Mouse (Mus musculus) heart, embryonic 11.5 days (tissue): ENCODE measurements around the gene Tpgs1. TPM values are rescaled to one million over a fixed set of nuclear protein-coding genes. Genes with fewer than 3 reads are reported as not detected.

Experiments used
- ATAC-seq: fragments of 200-750 bp; cut with Nextera tagmentation; replicated peaks from 2 replicates; pipeline ENCODE4 v1.8.0; 2017; ENCODE audit warnings: moderate library complexity; ENCODE audit not compliant: insufficient number of reproducible peaks, low FRiP score, low TSS enrichment
- H3K27ac ChIP-seq: fragments of 300-500 bp; sonication (generic); 2 replicates; pipeline ENCODE4 v1.5.1; 2014; ENCODE audit warnings: mild to moderate bottlenecking, low read depth, low read length
- H3K27me3 ChIP-seq: fragments of 300-500 bp; sonication (generic); 2 replicates; pipeline ENCODE4 v1.6.1; 2014; ENCODE audit warnings: mild to moderate bottlenecking, low read length, mixed read lengths; ENCODE audit not compliant: control insufficient read depth, insufficient read depth
- H3K36me3 ChIP-seq: fragments of 300-500 bp; sonication (generic); 2 replicates; pipeline ENCODE4 v1.6.1; 2014; ENCODE audit warnings: mild to moderate bottlenecking, low read length, moderate library complexity, mixed read lengths; ENCODE audit not compliant: control insufficient read depth, insufficient read depth
- H3K4me1 ChIP-seq: fragments of 300-500 bp; sonication (generic); 2 replicates; pipeline ENCODE4 v1.6.1; 2014; ENCODE audit warnings: low read length; ENCODE audit not compliant: control insufficient read depth, insufficient read depth
- H3K4me2 ChIP-seq: fragments of 300-500 bp; sonication (generic); 2 replicates; pipeline ENCODE4 v1.6.1; 2014; ENCODE audit warnings: mild to moderate bottlenecking, moderate library complexity
- H3K4me3 ChIP-seq: fragments of 300-500 bp; sonication (generic); 2 replicates; pipeline ENCODE4 v1.5.1; 2014; ENCODE audit warnings: low read depth, low read length
- H3K9ac ChIP-seq: fragments of 300-500 bp; sonication (generic); 2 replicates; pipeline ENCODE4 v1.6.1; 2014; ENCODE audit warnings: mild to moderate bottlenecking, low read depth, low read length, moderate library complexity
- H3K9me3 ChIP-seq: fragments of 300-500 bp; sonication (generic); replicated peaks from 2 replicates; pipeline ENCODE4 v1.6.1; 2016; ENCODE audit warnings: low read length; ENCODE audit not compliant: control insufficient read depth
- WGBS: fragments of 180-500 bp; shearing (Covaris S2); extraction: QIAGEN DNeasy Blood & Tissue Kit; methylation state at CpG from one replicate; pipeline ENCODE4 v1.1.7; 2014; ENCODE audit not compliant: insufficient replicate concordance; 5-methylcytosine and 5-hydroxymethylcytosine counted together
- polyA plus RNA-seq: library from polyadenylated mRNA; unstranded; fragments of >200 nt; fragmentation: Nextera tagmentation; extraction: Ambion mirVana; gene quantifications from 2 replicates; pipeline ENCODE4 v1.2.1, GENCODE M21; 2014

Gene Tpgs1
- polyA plus RNA-seq, 1 experiment from 2014 or later = 48.6 TPM

- 43% methylated on average over 3 of the region's 3 CpGs for WGBS
- Histone ChIP-seq H3K27ac (no peak overlapping the region), H3K4me1 (no peaks in the 10 kb centered on the region), H3K27me3 (0 out of 2 replicates have a peak, but pooled peaks cover 6% of the 10 kb centered on the region), H3K9ac (no peak overlapping the region), H3K9me3 (no peaks in the 10 kb centered on the region), H3K4me2 (no peak overlapping the region), H3K4me3 (no peak overlapping the region), H3K36me3 (no peaks in the 10 kb centered on the region)
- no peak for ATAC-seq
Measured at GRCm38 (mm10) chr10:79661861-79662260, 7.3 kb upstream of the Tpgs1 start.

GRCm38 (mm10) chr10:79664131-79664665 is 5.0 kb upstream of the Tpgs1 start, which contains the start of gene Madcam1:
Madcam1 (plus strand) TSS chr10:79664559.
- H3K4me1 ChIP-seq = peaks cover 3% of the 10 kb centered on the region; the same call in 1 of the 2 replicates
- H3K36me3 ChIP-seq = no peaks in the 10 kb centered on the region
- H3K9ac ChIP-seq = no peak within 1 kb of the TSS
- H3K27ac ChIP-seq = no peak within 1 kb of the TSS
- H3K4me3 ChIP-seq = no peak within 1 kb of the TSS
- WGBS = 12% methylated on average over 13 of the region's 13 CpGs
- H3K4me2 ChIP-seq = no peak within 1 kb of the TSS
- 0 out of 2 replicates have a peak, but pooled peaks have one; percentile 12 for ATAC-seq
- H3K27me3 ChIP-seq = 0 out of 2 replicates have a peak, but pooled peaks cover 6% of the 10 kb centered on the region
- no peaks in the 10 kb centered on the region for H3K9me3 ChIP-seq

- no peaks in the 10 kb centered on the region for H3K36me3 ChIP-seq
- no peak overlapping the region for H3K4me3 ChIP-seq
- H3K9ac ChIP-seq = no peak overlapping the region
- WGBS = 82% methylated on average over 8 of the region's 8 CpGs
- H3K27ac ChIP-seq = no peak overlapping the region
- H3K4me2 ChIP-seq = no peak overlapping the region
- 0 out of 2 replicates have a peak, but pooled peaks cover 6% of the 10 kb centered on the region for H3K27me3 ChIP-seq
- no peak for ATAC-seq
- H3K9me3 ChIP-seq = no peaks in the 10 kb centered on the region
- peaks cover 3% of the 10 kb centered on the region for H3K4me1 ChIP-seq
Measured at GRCm38 (mm10) chr10:79665051-79665450, 4.1 kb upstream of the Tpgs1 start.

DNA sequence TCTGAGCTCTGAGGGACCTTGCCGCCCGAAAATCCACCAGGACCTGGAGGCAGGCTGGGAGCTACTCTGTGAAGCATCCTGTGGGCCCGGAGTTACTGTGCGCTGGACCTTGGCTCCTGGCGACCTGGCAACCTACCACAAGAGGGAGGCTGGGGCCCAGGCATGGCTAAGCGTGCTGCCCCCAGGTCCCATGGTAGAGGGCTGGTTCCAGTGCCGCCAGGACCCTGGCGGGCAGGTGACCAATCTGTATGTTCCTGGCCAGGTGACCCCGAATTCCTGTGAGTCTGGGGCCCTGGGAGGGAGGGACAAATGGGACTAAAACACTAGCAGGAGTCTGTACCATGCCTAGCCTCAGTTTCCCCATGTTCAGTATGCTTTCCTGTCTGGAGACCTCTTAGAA is 2.7 kb upstream of the Tpgs1 start:
- no peak overlapping the region for H3K4me3 ChIP-seq
- peaks cover 11% of the 10 kb centered on the region for H3K4me1 ChIP-seq
- no peaks in the 10 kb centered on the region for H3K9me3 ChIP-seq
- 50% methylated on average over 9 of the region's 9 CpGs for WGBS
- no peak overlapping the region for H3K4me2 ChIP-seq
- no peak overlapping the region for H3K27ac ChIP-seq
- H3K36me3 ChIP-seq = no peaks in the 10 kb centered on the region
- no peak for ATAC-seq
- 0 out of 2 replicates have a peak, but pooled peaks cover 6% of the 10 kb centered on the region for H3K27me3 ChIP-seq
- no peak overlapping the region for H3K9ac ChIP-seq

- Histone ChIP-seq H3K4me3 (no peak overlapping the region), H3K9me3 (no peaks in the 10 kb centered on the region), H3K36me3 (no peaks in the 10 kb centered on the region), H3K4me1 (peaks cover 11% of the 10 kb centered on the region), H3K27ac (no peak overlapping the region), H3K9ac (no peak overlapping the region), H3K27me3 (0 out of 2 replicates have a peak, but pooled peaks cover 6% of the 10 kb centered on the region), H3K4me2 (no peak overlapping the region)
- WGBS = 75% methylated on average over 5 of the region's 5 CpGs
- ATAC-seq = no peak
Measured at GRCm38 (mm10) chr10:79668076-79668475, 1.1 kb upstream of the Tpgs1 start.

- ATAC-seq = no peak
- H3K27me3 ChIP-seq = 0 out of 2 replicates have a peak, but pooled peaks cover 4% of the 10 kb centered on the region
- H3K36me3 ChIP-seq = no peaks in the 10 kb centered on the region
- peak overlapping the region; percentile 96 for H3K9ac ChIP-seq
- H3K4me2 ChIP-seq = peak overlapping the region; percentile 92
- under 1% methylated on average over 47 of the region's 47 CpGs for WGBS
- H3K9me3 ChIP-seq = no peaks in the 10 kb centered on the region
- H3K4me3 ChIP-seq = peak overlapping the region; percentile 97
- H3K27ac ChIP-seq = peak overlapping the region; percentile 94
- peaks cover 11% of the 10 kb centered on the region for H3K4me1 ChIP-seq
Measured at GRCm38 (mm10) chr10:79669576-79670057, 448 bp downstream of the Tpgs1 start.

GRCm38 (mm10) chr10:79670071-79670888 is 1.1 kb downstream of the Tpgs1 start:
- Histone ChIP-seq H3K27ac (no peak overlapping the region; the same call in 1 of the 2 replicates), H3K4me3 (peak overlapping the region; percentile 97), H3K9me3 (no peaks in the 10 kb centered on the region), H3K27me3 (no peaks in the 10 kb centered on the region), H3K9ac (peak overlapping the region; percentile 96), H3K4me1 (peaks cover 11% of the 10 kb centered on the region), H3K4me2 (peak overlapping the region; percentile 92), H3K36me3 (no peaks in the 10 kb centered on the region)
- ATAC-seq = no peak
- WGBS = 38% methylated on average over 15 of the region's 15 CpGs

DNA sequence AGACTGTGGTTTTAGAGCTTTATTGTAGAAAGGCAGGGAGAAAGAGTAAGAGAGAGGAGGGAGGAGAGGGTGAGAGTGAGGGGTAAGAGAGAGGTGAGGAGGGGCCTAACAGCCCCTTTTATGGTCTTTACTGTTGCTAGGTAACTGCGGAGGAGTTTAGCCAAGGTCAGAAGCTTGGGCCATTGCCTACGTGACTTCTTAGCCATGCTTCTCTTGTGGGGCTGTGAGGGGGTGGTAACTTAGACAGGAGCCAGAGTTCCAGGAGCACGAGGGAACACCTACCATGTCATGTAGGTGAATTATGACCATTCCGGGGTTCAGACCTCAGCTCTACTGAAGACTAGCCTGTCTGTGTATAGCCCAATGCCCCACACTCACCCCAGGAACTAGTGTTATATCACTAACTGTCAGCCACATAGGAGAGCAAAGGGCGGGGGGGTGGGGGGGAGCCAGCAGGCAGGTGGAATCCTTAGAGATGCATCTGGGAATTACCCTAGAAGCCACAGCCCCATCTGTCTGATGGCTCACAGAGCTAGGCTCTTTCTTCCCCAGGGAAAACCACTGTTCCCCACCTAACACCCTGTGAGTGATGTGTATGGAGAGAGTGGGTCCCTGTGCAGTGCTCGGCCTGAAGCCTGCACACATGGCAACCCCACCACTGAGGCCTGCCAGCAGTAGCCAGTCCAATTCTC is 2.4 kb downstream of the Tpgs1 start:
- Histone ChIP-seq H3K4me3 (no peak overlapping the region), H3K9ac (no peak overlapping the region), H3K4me1 (peaks cover 17% of the 10 kb centered on the region), H3K27me3 (0 out of 2 replicates have a peak, but pooled peaks cover 2% of the 10 kb centered on the region), H3K36me3 (no peaks in the 10 kb centered on the region), H3K9me3 (no peaks in the 10 kb centered on the region), H3K4me2 (no peak overlapping the region), H3K27ac (no peak overlapping the region)
- 81% methylated on average over 6 of the region's 6 CpGs for WGBS
- no peak for ATAC-seq
